Mouse (Mus musculus): ENCODE measurements around the gene Gata2. TPM values are rescaled to one million over a fixed set of nuclear protein-coding genes. Genes with fewer than 3 reads are reported as not detected.
"Not testable (repeated sequence)": the region's sequence is repeated elsewhere in the genome, so short reads cannot be mapped to it uniquely, and the experiment has no call there.

Gene Gata2
- total RNA-seq (2021), result 1 to 10 TPM; 5.7 to 6.0 TPM
- long read RNA-seq, experiment 1, transcript Gata2-201 (6 exons, 3,571 nt), result major isoform, 10 of 18 reads
- long read RNA-seq, experiment 1, partial matches to known transcripts, result 4 of 18 reads
- long read RNA-seq, experiment 1, other reads (novel, unspliced or antisense), result 1 of 18 reads
- long read RNA-seq, experiment 2, transcript Gata2-201 (6 exons, 3,571 nt), result major isoform, 9 of 13 reads
- long read RNA-seq, experiment 2, partial matches to known transcripts, result 2 of 13 reads
- long read RNA-seq, experiment 2, other reads (novel, unspliced or antisense), result 0 of 13 reads

GRCm38 (mm10) chr6:88193433-88194052 lies at the start of gene Gata2:
TSS of gene Gata2 (plus strand) at chr6:88193891.
- peak; percentile 52 for DNase-seq

- no peak for DNase-seq
Measured at GRCm38 (mm10) chr6:88145793-88146192, 47.9 kb upstream of the Gata2 start.

DNA sequence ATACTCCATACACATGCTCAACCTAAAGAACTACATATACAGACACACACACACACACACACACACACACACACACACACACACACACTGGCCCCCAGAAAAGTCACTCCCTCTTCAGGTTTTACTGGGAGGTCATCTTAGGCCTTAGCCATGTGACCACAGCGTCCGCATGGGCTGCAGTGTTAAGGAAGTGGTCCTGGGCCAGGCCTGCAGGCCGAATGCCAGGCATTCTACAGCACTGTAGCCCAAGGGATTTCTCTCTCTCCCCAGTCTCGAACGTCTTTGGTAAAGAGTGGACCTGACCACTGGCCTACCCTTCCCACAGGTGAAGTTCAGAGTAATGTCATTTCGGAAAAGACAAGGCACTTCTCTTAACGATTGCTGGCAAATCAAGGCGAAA lies 47.1 kb upstream of the Gata2 start:
- no peak for DNase-seq

DNA sequence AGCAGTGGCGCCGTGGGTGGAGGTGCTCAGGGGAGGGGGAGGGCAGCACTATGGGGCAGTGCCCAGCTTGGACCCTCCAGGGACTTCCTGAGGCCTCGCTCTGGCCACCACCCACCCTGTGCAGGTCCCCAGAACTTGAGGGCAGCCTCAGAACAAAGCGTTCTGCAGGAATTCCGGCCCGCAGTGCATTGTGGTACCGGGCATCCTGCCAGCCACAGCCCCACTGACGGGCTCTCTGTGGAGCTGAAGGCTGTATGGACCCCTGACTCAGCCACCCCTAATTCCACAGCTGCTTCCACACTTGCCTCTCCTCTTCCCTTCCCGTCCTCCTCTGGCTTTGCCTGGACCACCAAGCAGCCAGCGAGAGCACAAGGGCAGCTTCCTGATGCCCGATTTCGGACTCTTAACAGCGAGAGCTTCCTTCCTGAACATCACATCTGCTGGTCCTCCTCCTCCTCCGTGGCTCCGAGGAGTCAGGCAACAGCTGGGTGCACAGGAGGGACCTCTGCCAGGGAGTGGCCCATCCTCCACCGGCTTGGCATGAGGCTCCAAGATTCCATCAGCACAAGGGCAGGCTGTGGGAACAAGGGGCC lies 46.2 kb upstream of the Gata2 start:
- peak; percentile 61 for DNase-seq

DNA sequence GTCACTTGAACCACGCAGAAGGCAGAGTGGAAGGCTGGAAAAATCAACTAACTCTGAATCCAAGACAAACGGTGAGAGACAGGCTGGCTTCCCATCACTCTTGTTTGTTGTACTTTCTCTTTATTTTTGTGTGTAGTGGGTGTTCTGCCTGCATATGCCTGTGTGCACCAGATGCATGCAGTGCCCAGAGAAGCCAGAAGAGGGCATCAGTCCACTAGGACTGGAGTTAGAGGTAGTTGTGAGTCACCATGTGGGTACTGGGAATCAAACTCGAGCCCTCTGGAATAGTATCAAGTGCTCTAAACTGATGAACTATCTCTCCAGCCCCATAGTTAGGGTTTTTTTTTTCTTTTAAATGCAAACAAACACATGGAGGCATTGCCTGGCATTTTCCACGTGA lies 42.4 kb upstream of the Gata2 start:
- DNase-seq, result no peak

DNA sequence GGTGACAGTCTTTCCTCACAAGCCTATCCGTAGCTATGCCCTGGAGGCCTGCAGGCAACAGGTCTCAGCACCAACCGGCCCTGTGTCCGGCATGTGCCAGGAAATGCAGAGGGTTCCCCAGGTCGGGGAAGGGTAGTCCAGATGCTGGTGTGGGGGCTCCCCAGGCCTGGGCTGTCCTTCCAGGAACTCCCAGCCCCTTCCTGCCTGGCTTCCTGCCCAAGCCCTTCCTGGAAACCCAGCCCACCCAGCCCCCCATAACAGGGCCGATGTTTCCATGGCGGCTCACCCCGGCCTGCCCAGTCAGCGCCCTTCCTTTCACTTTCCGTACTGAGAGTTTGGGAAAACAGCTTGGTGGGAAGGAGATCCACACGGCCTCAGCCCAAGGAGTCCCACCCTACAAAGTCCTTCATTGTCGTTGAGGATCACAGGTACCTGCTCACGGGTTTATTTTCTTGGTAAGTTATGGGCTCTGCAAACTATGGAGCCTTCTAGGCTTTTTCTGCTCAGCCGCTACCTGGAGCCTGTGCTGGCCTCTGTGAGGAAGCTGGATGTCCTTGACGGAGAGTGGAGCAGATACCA lies 41.5 kb upstream of the Gata2 start:
- DNase-seq, result no peak

- DNase-seq, result no peak
Measured at GRCm38 (mm10) chr6:88152979-88153378, 40.7 kb upstream of the Gata2 start.

GRCm38 (mm10) chr6:88155614-88156013 lies 38.1 kb upstream of the Gata2 start:
- DNase-seq, result not testable (repeated sequence)

- no peak for DNase-seq
Measured at GRCm38 (mm10) chr6:88158790-88159189, 34.9 kb upstream of the Gata2 start.

- no peak for DNase-seq
Measured at GRCm38 (mm10) chr6:88166054-88166453, 27.6 kb upstream of the Gata2 start.

GRCm38 (mm10) chr6:88174191-88174590 lies 19.5 kb upstream of the Gata2 start:
- DNase-seq, result no peak

GRCm38 (mm10) chr6:88174676-88175075 lies 19.0 kb upstream of the Gata2 start:
- no peak for DNase-seq

- no peak for DNase-seq
Measured at GRCm38 (mm10) chr6:88184671-88185070, 9.0 kb upstream of the Gata2 start.

- no peak for DNase-seq
Measured at GRCm38 (mm10) chr6:88188148-88188547, 5.5 kb upstream of the Gata2 start.

GRCm38 (mm10) chr6:88189312-88190042 lies 4.2 kb upstream of the Gata2 start:
- peak; percentile 62 for DNase-seq

DNA sequence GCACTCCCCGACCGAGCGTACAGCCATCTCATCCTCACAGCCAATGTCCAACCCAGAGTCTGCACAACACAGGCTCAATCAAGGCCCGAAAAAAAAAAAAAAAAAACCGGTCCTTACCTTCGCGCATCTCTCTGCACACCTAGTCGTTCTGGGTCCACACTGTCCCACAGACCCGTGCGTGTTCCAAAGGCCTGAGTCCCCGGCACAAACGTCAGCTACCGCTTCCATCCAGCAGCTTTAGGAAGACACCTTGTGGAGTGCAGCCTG lies 3.7 kb upstream of the Gata2 start:
- DNase-seq, result no peak

GRCm38 (mm10) chr6:88190310-88191023 lies 3.2 kb upstream of the Gata2 start:
- no peak for DNase-seq

- DNase-seq, result no peak
Measured at GRCm38 (mm10) chr6:88191024-88191365, 2.7 kb upstream of the Gata2 start.

DNA sequence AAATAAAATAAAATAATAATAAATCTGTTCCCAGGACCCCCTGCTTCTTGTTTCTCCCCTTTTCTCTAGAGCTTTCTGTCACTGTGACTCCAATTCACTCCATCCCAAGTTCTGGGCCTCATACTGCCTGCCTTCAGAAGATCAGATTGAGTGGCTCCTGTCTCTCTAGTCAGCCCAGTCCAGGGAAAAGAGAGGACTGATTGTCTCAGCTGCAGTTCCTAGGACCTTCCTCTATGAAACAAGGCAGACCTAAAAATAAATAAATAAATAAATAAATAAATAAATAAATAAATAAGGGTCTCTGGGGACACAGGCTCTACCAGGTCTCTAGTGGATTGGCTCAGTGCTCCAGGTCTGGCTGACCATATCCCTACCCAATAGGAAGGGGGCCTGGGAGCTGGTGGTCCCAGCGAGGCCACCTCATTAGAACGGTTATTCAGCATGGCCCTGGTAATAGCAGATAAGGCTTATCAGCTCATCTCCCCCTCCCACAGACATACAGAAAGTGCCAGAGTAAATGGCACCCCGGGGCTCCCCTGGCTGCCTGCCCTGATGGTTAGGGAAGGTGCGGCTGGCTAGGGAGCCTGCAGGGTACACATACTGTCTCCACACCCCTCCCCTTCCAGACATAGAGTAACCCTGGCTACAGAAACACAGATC lies 2.1 kb upstream of the Gata2 start:
- DNase-seq, result no peak

DNA sequence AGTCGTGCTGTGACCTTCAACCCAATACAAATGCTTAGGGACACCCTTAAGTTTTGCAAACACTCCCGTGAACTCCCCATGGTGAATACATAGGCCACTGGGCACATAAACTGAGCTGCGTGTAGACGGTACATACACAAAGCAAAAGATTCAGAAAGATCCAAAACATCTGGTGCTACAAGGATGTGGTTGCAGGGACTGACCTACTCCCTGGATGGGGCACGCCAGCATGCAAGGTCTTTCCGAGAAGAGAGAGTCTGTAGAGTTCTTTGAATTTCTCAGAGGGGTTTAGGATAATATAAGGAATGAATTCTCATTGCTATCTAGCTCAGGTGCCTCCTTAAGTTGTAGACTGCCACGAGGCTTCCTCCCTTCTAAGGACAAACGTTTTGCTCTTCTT lies 935 bp upstream of the Gata2 start:
- no peak for DNase-seq

GRCm38 (mm10) chr6:88194053-88194977 lies 624 bp downstream of the Gata2 start:
- DNase-seq, result no peak
